Mouse (Mus musculus): ENCODE measurements at regions not wholly inside any gene's neighbourhood (a gene's known extent, or its start where the extent isn't known, plus 50 kb on each side); places are given as distances from the start of the nearest gene placed in this dataset.

DNA sequence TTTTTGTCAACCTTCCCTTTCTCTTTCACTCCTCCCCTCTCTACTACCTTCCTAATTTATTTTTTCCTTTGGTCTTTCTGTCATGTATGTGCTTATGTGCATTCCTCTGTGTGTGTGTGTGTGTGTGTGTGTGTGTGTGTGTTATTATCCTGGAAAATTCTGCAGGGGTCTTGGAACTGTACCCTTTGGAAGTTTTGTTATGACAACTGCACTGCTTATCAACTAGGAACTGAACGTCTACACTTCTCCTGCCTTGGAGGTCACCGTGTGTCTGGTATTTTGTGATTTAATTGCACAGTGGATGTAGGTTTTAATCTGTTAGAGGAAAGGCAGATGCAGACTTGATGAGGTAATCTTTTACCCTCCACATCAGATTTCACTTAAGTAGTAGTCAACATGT lies 836.8 kb upstream of the Adgrl2 start:
- 26% methylated on average over 2 of the region's 2 CpGs for WGBS
- Histone ChIP-seq H3K9ac (ENCODE audit: low read depth, low read length) (no peak overlapping the region), H3K4me1 (ENCODE audit: control insufficient read depth, insufficient read depth, low read length) (no peaks in the 10 kb centered on the region), H3K36me3 (ENCODE audit: control insufficient read depth, insufficient read depth, low read length) (no peaks in the 10 kb centered on the region), H3K4me2 (ENCODE audit: low read depth, low read length) (no peak overlapping the region), H3K4me3 (ENCODE audit: low read depth, low read length) (no peak overlapping the region), H3K27me3 (replicated peaks; ENCODE audit: control insufficient read depth, insufficient read depth, low read length) (no peaks in the 10 kb centered on the region), H3K27ac (replicated peaks; ENCODE audit: low read depth, low read length) (no peak overlapping the region), H3K9me3 (ENCODE audit: control insufficient read depth, low read length) (no peaks in the 10 kb centered on the region)
- ATAC-seq (ENCODE audit: low read depth) (no peak), DNase-seq (ENCODE audit: low spot score) (no peak)

DNA sequence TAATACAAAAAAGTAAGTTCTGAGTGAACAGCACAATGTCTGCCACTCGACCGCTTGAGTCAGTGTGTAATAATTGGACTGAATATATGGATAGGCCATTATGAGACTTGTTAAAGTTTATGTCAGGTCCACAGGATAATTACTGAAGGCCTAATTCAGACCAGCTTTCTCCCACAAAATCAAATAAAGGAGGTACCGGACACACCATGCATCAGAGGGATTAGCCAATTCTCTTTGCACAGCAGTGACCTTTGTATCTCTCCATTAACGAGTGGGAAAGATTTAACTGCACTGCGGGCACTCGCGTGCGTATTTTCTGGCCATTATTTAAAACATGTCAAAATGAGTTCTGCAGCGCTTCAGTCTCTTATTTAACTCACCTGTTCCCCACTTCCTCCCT lies 836.4 kb upstream of the Adgrl2 start:
- no peaks in the 10 kb centered on the region for H3K9me3 ChIP-seq (ENCODE audit: control insufficient read depth, low read length)
- ATAC-seq (ENCODE audit: low read depth) (no peak), DNase-seq (ENCODE audit: low spot score) (no peak)
- H3K4me3 ChIP-seq (ENCODE audit: low read depth, low read length) = no peak overlapping the region
- H3K4me2 ChIP-seq (ENCODE audit: low read depth, low read length) = no peak overlapping the region
- no peaks in the 10 kb centered on the region for H3K4me1 ChIP-seq (ENCODE audit: control insufficient read depth, insufficient read depth, low read length)
- H3K9ac ChIP-seq (ENCODE audit: low read depth, low read length) = no peak overlapping the region
- no peaks in the 10 kb centered on the region for H3K27me3 ChIP-seq (replicated peaks; ENCODE audit: control insufficient read depth, insufficient read depth, low read length)
- H3K36me3 ChIP-seq (ENCODE audit: control insufficient read depth, insufficient read depth, low read length) = no peaks in the 10 kb centered on the region
- 46% methylated on average over 9 of the region's 9 CpGs for WGBS
- H3K27ac ChIP-seq (replicated peaks; ENCODE audit: low read depth, low read length) = no peak overlapping the region

DNA sequence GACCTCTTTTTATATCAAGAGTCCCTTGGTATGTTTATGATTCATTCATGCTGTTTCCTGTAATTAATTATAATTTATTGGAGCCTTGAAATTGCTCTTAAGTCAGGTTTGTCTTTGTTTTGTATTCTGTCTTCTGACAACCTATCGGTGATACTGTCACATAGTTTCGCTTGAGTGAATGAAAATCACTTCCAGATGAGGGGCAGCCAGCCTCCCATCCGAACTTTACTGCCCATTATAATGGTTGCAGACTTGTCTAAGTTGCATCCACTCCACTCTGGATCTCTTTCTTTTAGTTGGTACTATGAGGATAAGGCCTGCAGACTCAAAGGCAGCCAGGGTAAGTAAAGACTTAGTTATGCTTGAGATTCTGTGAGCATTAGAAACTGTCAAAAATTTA lies 830.3 kb upstream of the Adgrl2 start:
- Histone ChIP-seq H3K4me2 (ENCODE audit: low read depth, low read length) (no peak overlapping the region), H3K36me3 (ENCODE audit: control insufficient read depth, insufficient read depth, low read length) (no peaks in the 10 kb centered on the region), H3K4me1 (ENCODE audit: control insufficient read depth, insufficient read depth, low read length) (no peaks in the 10 kb centered on the region), H3K9me3 (ENCODE audit: control insufficient read depth, low read length) (no peaks in the 10 kb centered on the region), H3K9ac (ENCODE audit: low read depth, low read length) (no peak overlapping the region), H3K4me3 (ENCODE audit: low read depth, low read length) (no peak overlapping the region), H3K27ac (replicated peaks; ENCODE audit: low read depth, low read length) (no peak overlapping the region), H3K27me3 (replicated peaks; ENCODE audit: control insufficient read depth, insufficient read depth, low read length) (no peaks in the 10 kb centered on the region)
- DNase-seq (ENCODE audit: low spot score) (no peak), ATAC-seq (ENCODE audit: low read depth) (no peak)
- WGBS = 28% methylated on average over 3 of the region's 3 CpGs

DNA sequence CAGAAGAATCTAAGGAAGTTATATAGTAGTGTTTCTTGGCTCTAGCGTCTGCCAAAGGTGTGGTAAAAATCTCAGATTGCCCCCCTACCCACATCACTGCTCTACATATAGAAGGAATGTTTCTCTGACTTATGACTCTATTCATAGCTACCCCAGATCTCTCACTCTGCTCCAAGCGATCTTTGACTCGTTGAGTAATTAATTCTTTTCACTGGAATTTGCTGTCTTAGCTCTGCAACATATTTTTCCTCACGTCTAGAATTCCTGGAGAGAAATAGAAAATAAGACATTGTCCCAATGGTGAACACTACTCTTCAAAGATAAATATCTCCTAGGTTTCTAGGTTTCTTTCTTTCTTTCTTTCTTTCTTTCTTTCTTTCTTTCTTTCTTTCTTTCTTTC lies 829.5 kb upstream of the Adgrl2 start:
- no peaks in the 10 kb centered on the region for H3K4me1 ChIP-seq (ENCODE audit: control insufficient read depth, insufficient read depth, low read length)
- H3K4me2 ChIP-seq (ENCODE audit: low read depth, low read length) = no peak overlapping the region
- no peaks in the 10 kb centered on the region for H3K27me3 ChIP-seq (replicated peaks; ENCODE audit: control insufficient read depth, insufficient read depth, low read length)
- H3K4me3 ChIP-seq (ENCODE audit: low read depth, low read length) = no peak overlapping the region
- H3K9me3 ChIP-seq (ENCODE audit: control insufficient read depth, low read length) = no peaks in the 10 kb centered on the region
- no peak overlapping the region for H3K27ac ChIP-seq (replicated peaks; ENCODE audit: low read depth, low read length)
- H3K36me3 ChIP-seq (ENCODE audit: control insufficient read depth, insufficient read depth, low read length) = no peaks in the 10 kb centered on the region
- DNase-seq (ENCODE audit: low spot score) = no peak
- ATAC-seq (ENCODE audit: low read depth) = no peak
- H3K9ac ChIP-seq (ENCODE audit: low read depth, low read length) = no peak overlapping the region
- 54% methylated on average over 4 of the region's 4 CpGs for WGBS

DNA sequence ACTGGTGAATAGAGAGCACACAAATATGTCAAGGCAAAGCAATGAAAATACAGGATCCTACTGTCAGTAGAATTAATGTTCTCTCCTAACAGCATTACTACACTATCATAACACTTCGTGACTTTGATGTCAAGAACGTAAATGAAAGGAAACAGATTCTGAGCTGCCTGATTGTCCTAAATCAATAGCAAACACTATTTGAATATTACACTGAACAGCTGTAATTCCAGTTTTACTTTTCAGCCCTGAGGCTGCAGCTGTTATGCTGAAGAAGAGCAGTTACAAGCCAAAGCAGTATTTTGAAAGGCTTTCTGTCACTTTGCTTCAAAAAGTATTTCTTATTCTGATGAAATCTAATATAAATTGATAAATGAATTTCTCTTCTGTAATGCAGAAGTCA lies 828.7 kb upstream of the Adgrl2 start:
- no peaks in the 10 kb centered on the region for H3K27me3 ChIP-seq (replicated peaks; ENCODE audit: control insufficient read depth, insufficient read depth, low read length)
- no peaks in the 10 kb centered on the region for H3K36me3 ChIP-seq (ENCODE audit: control insufficient read depth, insufficient read depth, low read length)
- H3K4me1 ChIP-seq (ENCODE audit: control insufficient read depth, insufficient read depth, low read length) = no peaks in the 10 kb centered on the region
- H3K27ac ChIP-seq (replicated peaks; ENCODE audit: low read depth, low read length) = no peak overlapping the region
- ATAC-seq (ENCODE audit: low read depth) = no peak
- H3K9me3 ChIP-seq (ENCODE audit: control insufficient read depth, low read length) = no peaks in the 10 kb centered on the region
- 73% methylated on average over 2 of the region's 2 CpGs for WGBS
- DNase-seq (ENCODE audit: low spot score) = no peak
- no peak overlapping the region for H3K4me3 ChIP-seq (ENCODE audit: low read depth, low read length)
- no peak overlapping the region for H3K9ac ChIP-seq (ENCODE audit: low read depth, low read length)
- H3K4me2 ChIP-seq (ENCODE audit: low read depth, low read length) = no peak overlapping the region

DNA sequence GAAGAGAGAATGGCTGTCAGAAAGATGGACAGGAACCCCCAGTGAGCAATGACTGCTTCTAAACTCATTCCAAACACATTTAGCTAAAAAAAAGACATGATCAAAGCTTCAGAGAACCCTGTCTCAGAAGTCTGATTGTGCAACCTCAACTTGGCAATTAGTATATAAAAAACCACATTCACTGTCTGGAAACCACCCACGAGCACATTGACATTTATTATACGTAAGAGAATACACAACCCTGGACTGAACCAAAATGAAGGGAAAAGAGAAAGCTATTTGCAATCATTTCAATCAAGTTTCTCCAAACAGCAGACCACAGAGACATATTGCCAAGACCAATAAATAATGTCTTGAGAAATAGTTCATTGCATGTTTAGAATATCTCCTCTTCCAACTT lies 820.7 kb upstream of the Adgrl2 start:
- no peaks in the 10 kb centered on the region for H3K4me1 ChIP-seq (ENCODE audit: control insufficient read depth, insufficient read depth, low read length)
- no peak overlapping the region for H3K9ac ChIP-seq (ENCODE audit: low read depth, low read length)
- H3K4me3 ChIP-seq (ENCODE audit: low read depth, low read length) = no peak overlapping the region
- no peaks in the 10 kb centered on the region for H3K9me3 ChIP-seq (ENCODE audit: control insufficient read depth, low read length)
- H3K27ac ChIP-seq (replicated peaks; ENCODE audit: low read depth, low read length) = no peak overlapping the region
- ATAC-seq (ENCODE audit: low read depth) (no peak), DNase-seq (ENCODE audit: low spot score) (peak; percentile 62)
- no peaks in the 10 kb centered on the region for H3K27me3 ChIP-seq (replicated peaks; ENCODE audit: control insufficient read depth, insufficient read depth, low read length)
- 61% methylated on average over 2 of the region's 2 CpGs for WGBS
- no peaks in the 10 kb centered on the region for H3K36me3 ChIP-seq (ENCODE audit: control insufficient read depth, insufficient read depth, low read length)
- no peak overlapping the region for H3K4me2 ChIP-seq (ENCODE audit: low read depth, low read length)

DNA sequence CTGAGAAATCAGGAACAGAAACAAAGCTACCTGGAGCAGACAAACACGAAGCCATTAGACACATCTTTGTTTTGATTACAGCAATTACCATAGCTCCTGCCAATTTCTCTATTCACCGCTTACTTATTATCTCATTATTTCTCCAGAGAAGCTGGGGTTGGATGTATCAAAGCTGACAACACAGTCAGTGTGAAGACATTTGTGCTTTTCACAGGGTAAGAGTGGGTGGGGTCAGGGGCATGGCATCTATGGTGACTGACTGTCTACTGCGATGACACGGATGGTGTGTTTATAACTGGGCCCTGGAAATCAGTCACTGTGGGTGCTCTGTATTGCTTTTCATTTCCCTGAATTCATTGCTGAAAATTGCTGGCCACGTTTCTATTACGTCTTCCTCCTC lies 815.0 kb upstream of the Adgrl2 start:
- no peaks in the 10 kb centered on the region for H3K9me3 ChIP-seq (ENCODE audit: control insufficient read depth, low read length)
- no peaks in the 10 kb centered on the region for H3K4me1 ChIP-seq (ENCODE audit: control insufficient read depth, insufficient read depth, low read length)
- DNase-seq (ENCODE audit: low spot score) (peak; percentile 4), ATAC-seq (ENCODE audit: low read depth) (no peak)
- no peak overlapping the region for H3K27ac ChIP-seq (replicated peaks; ENCODE audit: low read depth, low read length)
- H3K36me3 ChIP-seq (ENCODE audit: control insufficient read depth, insufficient read depth, low read length) = no peaks in the 10 kb centered on the region
- H3K4me2 ChIP-seq (ENCODE audit: low read depth, low read length) = no peak overlapping the region
- no peaks in the 10 kb centered on the region for H3K27me3 ChIP-seq (replicated peaks; ENCODE audit: control insufficient read depth, insufficient read depth, low read length)
- 64% methylated on average over 6 of the region's 6 CpGs for WGBS
- H3K4me3 ChIP-seq (ENCODE audit: low read depth, low read length) = no peak overlapping the region
- no peak overlapping the region for H3K9ac ChIP-seq (ENCODE audit: low read depth, low read length)

DNA sequence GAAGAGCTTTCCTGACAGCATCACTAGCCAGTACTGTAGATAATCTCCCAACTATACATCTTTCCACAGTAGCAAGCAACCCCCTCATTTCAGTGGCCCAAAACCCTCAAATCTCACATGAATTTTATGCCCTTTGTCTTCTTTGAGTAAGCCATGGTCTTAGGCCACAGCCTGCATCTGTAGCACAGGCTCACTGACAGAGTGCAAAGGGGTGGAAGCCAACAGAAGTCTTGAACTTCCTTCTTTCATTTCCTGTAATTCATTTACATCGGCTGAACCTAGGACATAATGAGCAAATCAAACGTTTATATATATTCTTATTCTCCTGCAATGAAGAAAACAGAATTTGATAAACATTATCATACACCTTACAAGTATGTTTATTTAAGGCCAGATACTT lies 805.8 kb upstream of the Adgrl2 start:
- no peak overlapping the region for H3K27ac ChIP-seq (replicated peaks; ENCODE audit: low read depth, low read length)
- H3K4me1 ChIP-seq (ENCODE audit: control insufficient read depth, insufficient read depth, low read length) = no peaks in the 10 kb centered on the region
- no peak overlapping the region for H3K9ac ChIP-seq (ENCODE audit: low read depth, low read length)
- ATAC-seq (ENCODE audit: low read depth) (no peak), DNase-seq (ENCODE audit: low spot score) (no peak)
- H3K9me3 ChIP-seq (ENCODE audit: control insufficient read depth, low read length) = no peaks in the 10 kb centered on the region
- no peak overlapping the region for H3K4me2 ChIP-seq (ENCODE audit: low read depth, low read length)
- no peaks in the 10 kb centered on the region for H3K27me3 ChIP-seq (replicated peaks; ENCODE audit: control insufficient read depth, insufficient read depth, low read length)
- no peaks in the 10 kb centered on the region for H3K36me3 ChIP-seq (ENCODE audit: control insufficient read depth, insufficient read depth, low read length)
- no peak overlapping the region for H3K4me3 ChIP-seq (ENCODE audit: low read depth, low read length)
- 82% methylated on average over 2 of the region's 2 CpGs for WGBS

DNA sequence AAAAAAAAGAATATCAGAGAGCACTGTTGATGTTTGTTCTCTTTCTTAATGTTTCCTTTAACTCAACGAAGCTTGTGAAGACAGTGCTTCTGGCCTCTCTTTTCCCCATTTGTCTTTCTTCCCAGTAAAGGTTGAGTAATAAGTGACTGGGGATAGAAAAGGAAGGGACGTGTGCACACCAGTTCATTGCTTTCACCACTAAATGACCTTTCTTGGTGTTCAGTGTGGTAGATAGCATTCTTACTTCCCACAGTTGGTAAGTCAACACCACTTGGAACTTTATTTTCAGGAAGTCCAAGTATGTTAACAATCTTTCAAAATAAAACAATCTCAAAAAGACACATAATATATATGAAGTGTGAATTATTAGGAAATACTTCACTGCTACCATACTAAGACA lies 801.2 kb upstream of the Adgrl2 start:
- WGBS = 82% methylated on average over 2 of the region's 2 CpGs
- no peaks in the 10 kb centered on the region for H3K4me1 ChIP-seq (ENCODE audit: control insufficient read depth, insufficient read depth, low read length)
- DNase-seq (ENCODE audit: low spot score) (no peak), ATAC-seq (ENCODE audit: low read depth) (no peak)
- H3K9me3 ChIP-seq (ENCODE audit: control insufficient read depth, low read length) = no peaks in the 10 kb centered on the region
- H3K4me2 ChIP-seq (ENCODE audit: low read depth, low read length) = no peak overlapping the region
- H3K36me3 ChIP-seq (ENCODE audit: control insufficient read depth, insufficient read depth, low read length) = no peaks in the 10 kb centered on the region
- no peak overlapping the region for H3K9ac ChIP-seq (ENCODE audit: low read depth, low read length)
- no peaks in the 10 kb centered on the region for H3K27me3 ChIP-seq (replicated peaks; ENCODE audit: control insufficient read depth, insufficient read depth, low read length)
- H3K27ac ChIP-seq (replicated peaks; ENCODE audit: low read depth, low read length) = no peak overlapping the region
- H3K4me3 ChIP-seq (ENCODE audit: low read depth, low read length) = no peak overlapping the region
